Mouse (Mus musculus) forelimb bud, embryonic 11.5 days (tissue): ENCODE data around the gene Bmf.

Experiments used
- DNase-seq: peaks from one replicate; pipeline ENCODE4 v3.0.0-alpha.2; 2012; ENCODE audit warnings: low read depth, low spot score

Bmf gene

DNA sequence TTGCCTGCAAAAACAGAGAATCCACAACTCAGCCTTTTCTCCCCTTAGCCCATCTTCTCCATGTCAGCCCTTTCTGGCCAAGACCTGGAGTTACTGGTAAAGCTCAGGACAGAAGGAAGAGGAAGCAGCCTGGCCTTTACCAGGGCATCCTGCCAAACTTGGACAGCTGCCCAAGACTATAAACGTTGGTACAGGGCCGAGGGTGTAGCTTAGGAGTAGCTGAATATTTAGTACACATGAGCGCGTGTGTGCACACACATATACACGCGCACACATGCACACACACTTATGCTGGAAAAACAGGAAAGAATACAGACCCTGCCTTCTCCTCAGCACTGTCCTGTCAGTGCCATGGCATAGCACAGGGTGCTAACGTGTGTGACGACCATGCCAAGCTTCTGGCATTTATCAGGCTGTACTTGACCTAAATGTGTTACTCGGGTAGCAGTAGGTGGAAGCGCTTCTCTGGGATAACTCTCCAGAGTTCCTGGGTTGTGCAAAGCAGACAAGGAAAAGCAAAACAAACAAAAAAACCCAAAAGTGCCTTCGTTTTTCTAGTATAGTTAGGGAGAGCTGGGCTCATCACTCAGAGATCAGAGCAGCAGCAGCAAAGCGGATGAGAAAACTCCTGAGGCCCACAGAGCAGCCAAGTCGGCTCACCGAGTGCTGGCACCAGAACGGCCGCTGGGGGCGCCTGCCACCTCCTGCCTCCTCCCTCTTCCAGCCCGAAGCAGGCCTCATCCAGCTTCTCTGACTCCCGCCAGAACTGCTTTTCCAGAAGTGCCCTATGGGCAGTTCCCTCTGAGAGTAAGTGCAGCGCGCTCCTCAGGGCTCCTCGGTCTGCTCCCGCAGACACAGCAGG, 4.0 kb downstream of the Bmf start:
- DNase-seq = peak; percentile 75

DNA sequence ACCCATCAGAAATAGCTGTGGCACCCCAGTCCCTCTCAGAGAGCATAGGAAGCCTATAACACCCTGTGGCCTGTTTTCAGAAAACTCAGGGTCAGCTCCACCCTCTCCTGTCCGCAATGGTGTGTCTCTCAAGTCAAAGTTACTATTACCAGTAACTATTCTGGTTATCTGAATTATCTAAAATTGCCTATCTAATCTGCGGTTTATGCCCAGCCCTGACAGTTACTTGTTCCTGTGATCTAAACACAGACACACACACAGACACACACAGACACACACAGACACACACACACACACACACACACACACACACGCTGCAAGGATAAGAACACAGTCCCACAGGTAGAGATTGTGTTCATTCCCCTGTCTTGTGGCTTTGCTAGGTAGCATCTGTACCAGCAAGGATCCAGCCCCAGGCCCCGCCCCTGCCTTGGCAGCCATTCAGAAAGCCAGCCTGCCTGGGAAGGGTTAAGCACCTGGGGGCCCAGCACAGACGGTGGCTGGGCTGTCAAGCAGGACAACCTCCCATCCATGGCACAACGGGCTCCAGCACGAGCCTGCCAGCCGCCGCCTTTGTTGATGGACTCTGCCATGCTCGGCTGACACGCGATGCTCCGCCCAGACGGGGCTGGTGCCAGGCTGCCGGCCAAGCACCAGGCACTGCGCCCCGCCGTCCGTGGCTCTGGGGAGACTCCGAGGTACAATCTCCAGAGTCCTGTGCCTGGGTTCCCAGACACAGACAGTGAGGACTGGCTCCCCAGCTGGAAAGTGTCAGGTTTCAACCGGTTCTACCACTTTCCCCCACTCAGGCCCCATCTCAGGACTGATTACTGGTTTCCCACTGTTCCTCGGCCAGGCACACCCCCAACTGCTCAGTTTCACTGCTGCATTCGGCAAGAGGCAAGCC, 5.3 kb downstream of the Bmf start:
- DNase-seq = peak; percentile 90

DNA sequence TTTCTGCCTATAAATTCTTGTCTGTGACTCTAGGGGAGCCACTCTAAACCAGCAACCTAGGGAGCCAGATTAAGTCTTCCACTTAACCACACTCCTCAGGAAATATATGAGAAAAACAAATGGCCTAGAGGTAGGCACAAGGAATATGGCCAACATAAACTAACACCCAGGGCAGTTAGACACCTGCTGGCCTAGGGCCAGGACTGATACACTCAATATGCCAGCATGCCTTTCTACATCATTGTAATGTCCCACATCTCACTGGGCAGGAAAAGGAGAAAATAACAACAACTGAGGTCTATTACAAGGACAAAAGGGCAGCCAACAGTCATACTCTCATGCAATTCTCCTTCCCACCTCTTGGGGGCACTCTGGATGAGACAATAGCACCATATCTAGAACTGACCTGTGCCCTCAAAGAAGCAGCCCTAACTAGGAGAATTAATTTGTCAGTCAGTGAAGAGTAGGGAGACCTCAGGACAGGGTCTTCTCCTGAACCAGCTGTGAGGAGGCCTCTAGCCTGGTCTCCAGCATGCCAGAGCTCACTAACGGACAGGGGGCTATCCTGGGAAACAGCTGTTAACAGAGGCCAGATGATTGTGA, 6.4 kb downstream of the Bmf start:
- DNase-seq = no peak

DNA sequence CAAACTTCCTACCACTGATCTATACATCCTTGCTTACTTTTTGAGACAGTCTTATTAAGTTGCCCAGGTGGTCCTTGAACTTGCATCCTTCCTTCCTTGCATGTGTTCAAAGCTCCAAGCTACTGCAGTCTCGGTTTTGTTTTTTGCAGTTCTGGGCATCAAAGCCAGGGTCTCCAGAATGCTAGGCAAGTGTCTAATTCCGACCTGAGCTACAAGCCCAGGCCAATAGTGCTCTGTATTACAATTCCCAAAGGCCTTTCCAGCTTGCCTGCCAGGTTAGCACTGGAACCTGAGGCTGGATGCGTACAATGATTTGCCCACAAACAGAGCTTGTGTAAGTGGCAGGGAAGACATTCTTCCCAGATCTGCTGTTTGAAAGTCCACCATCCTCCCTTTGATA, 7.8 kb downstream of the Bmf start:
- no peak for DNase-seq

DNA sequence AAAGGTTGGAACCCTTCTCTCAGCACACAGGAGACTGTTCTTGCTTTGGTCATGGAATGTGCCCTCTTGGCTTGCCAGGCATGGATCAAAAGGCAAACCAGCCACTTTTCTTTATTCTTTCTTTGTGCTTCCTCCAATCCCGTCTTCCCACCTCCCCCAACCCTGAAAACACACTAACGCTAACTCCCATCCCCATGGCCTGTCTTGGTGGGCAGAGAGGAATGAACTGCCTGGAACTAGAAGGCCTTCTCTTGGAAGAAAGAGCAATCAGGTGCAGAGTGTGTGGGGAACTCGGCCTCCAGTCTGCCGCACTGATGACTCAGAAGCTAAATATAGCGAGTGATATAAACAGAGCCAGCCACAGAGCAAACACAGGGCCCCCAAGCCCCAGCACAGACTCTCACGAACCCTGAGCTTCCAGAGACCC, 8.8 kb downstream of the Bmf start:
- no peak for DNase-seq

DNA sequence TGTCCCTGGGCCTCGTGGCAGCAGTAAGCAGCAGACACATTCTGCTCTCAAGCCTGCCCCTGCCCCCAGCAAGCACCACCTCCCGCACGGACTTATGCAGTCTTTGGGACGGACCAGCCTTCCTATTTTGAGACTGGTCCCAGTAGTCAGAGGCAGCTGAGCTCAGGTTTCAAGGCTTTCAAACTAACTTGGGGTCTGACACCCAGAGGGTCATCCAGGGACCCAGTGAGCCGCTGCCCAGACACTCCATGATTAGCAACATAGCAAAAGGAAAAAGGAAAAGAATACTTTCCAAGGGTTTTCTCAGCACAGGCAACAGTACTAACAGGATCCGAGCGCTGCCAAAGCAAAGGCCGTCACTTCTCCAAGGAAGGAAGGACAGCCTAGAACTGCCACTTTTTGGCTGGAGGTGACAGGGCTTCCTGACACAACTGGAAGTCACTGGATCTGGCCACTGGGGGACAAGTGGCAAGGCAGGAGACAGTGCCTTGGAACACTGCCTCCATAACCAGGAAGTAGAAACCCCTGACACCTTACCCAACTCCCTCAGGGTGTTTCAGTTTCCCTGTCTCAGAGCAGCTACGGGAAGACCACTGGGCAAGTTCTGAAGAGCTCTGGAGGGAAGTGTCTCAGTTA, 9.5 kb downstream of the Bmf start:
- no peak for DNase-seq

DNA sequence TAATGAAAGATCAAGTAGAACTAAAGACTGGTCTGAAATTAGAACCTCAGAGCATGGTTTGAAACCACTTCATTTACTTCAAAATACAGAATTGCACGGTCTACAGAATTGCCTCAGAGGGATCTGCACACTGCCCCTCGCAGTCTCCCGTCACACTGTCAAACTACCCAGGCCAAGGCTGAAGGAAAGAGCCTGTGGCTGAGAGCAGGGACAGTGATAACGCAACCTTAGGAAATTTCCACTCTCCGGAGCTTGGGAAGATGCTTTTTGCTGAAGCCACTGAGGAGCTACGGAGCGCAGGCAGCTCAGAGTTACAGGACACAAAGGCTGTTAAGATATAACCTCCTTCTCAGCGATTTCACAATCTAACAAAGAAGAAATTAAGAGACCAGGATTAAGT, 10.4 kb downstream of the Bmf start:
- DNase-seq = no peak

DNA sequence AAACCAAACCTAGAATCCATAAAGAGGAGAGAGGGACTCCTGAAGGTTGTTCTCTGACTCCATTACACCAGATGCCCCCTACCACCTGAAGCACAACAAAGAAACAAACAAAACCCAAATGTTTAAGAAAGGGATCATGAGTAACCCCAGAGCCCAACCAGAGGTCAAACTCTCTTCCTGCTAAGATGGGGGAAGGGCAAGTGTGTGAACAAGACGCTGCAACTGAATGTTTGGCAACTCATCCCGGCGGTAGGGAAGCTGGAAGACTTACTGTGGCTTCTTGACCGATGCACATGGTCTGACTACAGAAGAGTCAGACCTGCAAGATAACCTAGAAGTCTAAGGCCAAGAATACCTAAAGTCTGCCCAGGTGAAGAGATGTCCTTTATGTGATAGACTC, 12.3 kb downstream of the Bmf start:
- no peak for DNase-seq

DNA sequence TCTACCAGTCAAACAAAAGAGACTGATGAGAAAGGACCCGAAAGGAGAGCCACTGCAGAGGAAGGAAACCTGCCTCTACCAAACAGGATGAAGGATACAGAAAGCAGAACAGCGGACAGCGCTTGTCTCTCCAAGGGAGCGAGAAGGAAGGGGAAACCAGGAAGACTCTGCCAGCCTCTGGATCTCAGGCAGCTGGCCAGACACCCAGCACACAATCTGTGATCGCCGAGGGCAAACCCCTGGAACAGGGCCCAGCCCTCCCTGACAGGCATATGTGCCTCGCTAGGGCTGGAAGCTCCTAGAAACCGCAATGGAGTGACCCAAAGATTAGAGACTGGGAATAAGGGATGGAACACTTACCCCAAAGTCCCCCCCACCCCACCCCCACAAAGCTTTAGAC, 12.9 kb downstream of the Bmf start:
- DNase-seq = no peak

DNA sequence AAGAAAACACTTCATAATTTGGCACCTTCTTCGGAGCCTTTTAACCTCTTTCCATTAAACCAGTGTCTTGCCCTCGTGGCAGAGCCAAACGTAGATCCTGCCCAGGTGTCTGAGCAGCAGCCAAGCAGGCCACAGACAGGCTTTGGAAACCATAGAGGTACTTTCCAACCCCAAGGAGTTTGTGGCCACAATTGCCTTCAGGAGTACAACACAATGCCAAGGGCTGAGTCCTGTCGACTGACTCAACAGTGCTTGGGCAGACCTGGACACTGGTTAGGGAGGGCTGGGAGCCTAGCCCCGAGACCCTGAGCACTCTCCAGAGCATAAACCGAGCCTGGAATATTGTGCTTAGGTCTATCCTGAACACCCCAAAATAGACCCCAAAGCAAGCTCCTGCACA, 13.4 kb downstream of the Bmf start:
- no peak for DNase-seq

DNA sequence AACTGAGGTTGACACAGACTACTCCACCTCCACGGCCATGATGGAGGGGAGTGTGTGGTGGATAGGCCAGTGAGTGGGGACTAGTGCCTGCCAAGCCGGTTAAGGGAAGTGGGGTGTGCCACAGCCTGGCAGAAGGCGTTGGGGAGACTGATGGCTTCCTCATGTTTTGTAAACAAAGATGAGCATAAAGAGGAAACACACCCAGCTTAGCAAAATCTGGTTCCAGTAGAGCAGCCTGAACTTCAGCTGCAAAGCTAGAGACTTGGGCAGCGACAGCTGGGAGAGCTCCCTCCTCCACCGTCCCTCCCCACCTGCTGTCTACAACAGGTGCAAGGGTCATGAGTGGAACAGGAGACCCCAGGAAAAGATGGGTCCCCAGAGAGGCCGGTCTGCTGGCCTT, 15.5 kb downstream of the Bmf start:
- DNase-seq = no peak

DNA sequence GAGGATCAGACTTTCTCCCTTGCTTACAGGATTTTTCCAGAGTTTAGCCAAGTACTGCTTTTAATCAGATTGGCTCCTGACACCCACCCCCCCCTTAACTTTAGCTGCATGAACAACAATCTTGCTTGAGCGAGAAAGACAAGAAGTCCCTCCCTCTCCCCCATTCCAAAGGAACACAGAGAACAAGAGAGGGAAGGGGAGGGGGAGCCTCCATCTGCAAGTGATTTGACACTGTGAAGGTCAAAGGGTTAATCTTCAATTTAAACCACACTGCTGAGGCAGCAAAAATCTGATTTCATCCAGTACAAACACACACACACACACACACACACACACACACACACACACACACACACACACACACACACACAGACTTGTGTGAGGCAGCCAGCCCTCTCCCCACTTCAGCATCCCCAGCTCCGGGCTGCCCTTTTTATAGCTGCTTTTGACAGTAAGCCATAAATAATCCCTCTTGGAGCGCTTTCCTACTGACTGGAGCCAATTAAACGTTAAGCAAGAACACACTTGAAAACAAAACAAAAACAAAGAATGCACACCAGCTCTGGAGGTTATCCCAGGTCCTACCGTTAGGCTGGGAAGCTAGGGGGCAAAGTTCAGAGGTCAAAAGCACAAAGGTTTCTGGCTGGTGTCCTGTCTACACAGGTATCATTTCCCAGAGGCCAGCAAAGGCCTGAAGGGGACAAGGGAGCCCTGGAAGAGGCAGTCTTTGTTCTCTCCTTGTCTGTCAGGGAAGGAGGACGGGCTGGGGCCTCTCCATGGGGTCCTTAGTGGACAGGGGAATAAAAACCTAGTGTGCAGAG, 16.4 kb downstream of the Bmf start:
- DNase-seq = peak; percentile 93

DNA sequence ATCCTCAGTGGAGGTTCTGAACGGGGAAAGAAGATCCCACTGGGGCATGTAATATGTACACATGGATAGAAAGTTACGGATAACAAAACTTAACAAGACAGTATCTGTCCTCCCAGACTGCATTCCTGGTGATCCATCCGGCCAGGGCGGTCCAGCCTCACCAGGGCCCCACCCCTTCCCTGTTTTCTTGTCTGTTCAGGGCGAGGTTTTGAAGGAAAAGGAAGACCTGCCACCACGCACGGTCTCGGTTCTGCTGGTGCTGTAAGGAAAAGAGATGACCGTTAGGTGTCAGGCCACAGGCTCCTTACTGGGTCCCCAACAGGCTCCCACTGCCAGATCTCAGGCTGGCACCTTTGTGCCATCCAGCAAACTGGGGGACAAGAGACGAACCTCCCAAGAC, 17.1 kb downstream of the Bmf start:
- no peak for DNase-seq

DNA sequence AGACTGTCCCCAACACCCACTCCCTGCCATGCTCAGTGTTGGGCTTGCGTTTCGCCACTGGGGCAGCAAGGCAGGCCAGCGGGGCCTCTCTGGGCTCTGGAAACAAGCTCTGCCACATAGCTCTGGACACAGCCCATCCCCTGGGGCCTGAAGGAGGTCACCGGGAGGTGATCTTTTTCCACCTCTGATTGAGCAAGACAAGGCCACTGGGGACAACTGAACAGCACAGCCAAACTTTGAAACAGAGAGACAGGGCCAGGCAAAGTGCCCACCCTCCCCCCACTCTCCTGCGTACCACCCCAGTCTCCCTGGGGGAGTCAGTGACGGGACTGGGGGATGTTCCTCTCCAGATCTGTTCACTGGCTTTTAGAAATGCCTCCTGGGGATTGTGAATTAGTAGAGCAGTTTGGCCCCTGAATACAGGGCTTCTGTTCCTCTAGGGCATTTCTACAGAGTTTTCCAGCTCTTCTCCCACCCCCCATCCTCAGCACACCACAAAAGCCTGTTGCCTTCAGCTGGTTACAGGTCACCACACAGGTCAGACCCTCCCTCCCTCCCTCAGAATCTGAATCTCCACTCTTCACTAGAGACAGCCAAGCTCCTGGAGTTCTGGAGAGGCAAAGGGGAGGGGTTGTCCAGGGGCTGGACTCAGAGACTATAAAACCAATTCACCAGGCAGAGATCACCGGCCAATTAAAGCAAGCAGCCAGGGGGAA, 19.9 kb downstream of the Bmf start:
- DNase-seq = no peak

DNA sequence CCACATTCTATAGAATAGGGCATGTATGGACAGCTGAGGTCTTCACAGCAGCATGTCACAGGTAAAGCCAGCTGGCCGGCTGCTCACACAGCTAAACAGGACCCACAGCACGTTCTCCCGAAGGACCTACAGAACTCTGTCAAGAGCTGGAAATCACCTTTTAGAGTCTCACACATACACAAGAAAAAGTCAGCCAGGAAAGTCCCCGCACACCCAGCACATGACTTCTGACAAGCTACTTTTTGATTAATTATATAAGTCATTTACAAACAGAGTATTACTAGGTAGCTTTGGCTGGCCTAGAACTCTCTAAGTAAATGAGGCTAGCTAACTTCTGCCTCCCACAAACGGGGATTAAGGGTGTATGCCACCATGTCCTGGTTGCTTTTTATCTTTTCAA, 22.9 kb downstream of the Bmf start:
- DNase-seq = no peak

DNA sequence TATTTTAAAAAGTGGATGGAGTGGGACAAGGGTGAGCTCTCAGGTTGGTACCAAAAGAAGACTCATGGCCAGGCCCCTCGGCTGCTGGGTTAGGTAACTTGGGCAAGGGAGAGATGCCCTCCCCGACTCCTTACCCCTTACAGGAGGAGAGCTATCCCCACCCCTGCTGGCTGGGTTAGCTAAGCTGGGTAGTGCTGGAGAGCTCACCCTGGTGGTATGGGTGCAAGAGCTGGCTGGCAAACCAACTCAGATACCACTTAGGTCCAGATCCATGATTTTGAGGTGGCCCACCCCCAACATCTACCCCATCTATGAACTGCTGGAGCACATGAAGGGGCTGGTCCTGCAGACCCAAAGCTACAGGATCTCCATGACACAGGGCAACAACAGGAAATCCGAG, 24.7 kb downstream of the Bmf start:
- no peak for DNase-seq

DNA sequence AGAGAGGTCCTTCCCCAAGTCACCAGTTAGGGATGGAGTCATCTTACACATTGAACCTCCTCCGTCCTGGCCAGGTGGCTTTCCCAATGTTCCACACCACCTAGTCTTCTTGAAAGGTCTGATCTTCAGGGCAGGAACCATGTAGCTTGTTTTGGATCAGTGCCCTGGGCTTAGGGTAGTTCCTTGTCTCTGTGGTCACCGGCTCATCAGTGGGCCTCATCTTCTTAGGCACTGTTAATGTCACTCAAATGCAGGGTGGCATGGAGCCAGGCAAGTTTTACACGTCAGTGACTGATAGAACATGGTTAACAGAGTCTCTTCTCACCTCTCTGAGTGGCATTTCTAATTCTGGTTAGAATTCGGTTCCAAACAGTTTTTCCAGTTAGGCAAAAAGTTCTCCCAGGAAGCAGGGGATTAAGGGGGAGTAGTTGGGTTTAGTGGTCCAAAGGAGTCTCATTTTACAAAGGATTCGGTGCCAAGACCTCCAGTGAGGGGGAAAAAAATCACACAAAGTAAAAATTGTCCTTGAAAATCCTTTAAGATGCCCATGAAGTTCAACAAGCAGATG, 26.2 kb downstream of the Bmf start:
- no peak for DNase-seq

DNA sequence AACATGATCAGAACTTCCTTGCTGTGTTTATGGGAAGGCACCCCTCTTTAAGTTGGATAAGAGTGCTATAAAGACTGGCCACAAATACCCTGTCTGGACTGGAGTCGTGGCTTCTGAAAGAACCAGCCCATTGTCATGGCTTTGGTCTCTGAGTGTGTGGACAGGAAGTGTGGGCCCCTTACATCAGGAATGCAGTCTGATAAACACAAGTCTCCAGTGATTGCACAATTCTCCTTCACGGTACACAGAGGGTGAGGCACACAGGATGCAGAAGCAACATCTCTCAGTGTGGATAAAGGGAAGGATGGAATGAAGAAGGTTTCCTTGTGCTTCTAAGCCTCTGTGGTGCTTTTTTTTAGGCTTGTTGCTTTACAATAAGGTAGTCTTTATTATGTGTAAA, 27.2 kb downstream of the Bmf start:
- no peak for DNase-seq

DNA sequence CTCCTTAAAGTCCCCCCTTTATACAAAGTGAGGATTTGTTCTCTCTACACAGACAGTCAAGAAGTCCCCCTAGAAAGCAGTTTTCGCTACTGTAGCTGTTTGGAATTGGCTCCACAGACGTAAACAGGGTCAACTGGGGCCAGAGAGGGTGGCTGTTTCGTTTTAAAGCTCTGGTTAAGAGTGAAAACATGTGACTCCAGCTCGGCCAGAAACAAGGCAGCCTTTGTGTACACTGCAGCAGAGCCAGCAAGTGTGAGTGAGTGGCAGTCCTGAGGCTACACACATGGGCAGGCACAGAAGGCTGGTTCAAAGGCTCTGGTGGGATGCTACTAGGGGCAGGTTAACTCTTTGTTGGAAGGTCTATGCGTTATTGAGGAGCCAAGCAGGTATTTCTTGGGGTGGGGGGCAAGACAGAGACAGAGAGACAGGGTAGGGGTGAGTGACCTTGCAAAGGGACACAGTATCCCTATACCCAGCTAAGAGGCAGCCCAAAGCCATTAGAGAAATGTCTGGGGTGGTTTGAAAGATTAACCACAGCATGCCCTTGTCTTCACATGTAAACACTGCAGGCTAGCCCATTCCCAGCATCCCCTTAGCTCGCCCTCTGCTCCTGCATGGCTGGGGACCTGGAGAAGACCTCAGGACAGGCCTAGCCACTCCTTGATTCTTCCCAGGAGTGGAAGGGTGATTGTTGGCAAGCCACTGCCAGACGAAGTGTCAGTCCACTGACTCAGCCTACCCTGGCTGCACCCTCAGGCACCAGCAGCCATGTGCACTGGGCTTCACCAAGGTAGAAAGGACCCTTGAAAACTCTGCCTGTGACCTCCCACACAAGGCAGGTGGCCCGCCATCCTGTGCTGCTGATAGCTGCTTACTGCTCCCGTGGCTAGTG, 29.2 kb downstream of the Bmf start:
- peak; percentile 90 for DNase-seq
